Mouse (Mus musculus): ENCODE results near the gene Prrx2. TPM values are rescaled to one million over a fixed set of nuclear protein-coding genes. Genes with fewer than 3 reads are reported as not detected.

The Prrx2 gene
- polyA plus RNA-seq, 1 experiment = 4.7 TPM

DNA sequence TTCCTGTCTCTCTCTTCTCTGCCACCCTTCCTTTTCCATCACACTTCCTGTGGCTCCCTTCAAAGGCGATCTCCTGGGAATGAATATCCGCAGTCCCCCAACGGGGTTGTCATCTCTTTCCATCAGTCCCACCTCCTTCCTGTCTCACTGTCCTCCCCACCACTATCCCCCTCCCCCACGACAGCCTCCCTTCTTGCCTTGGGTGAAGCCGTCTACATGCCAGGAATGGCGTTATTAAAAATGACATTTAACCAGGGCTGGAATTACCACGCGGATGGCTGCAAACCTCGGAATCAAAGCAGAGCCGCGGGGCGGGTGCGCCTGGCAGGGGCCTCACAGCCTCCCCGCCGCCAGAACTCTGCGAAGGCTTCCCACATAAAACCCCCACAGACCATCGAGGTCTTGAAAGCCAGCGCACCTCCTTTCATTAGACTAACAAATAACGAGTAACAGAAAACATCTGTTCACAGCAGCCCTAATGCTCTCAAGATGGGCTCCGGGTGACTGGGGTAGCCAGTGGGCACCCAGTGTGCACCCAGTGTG, 18.1 kb downstream of the Prrx2 start:
- TF ChIP-seq POLR2A (IDR thresholded peaks at IDR 0.05; ENCODE audit: low read depth, low read length) (no peak), CTCF (conservative IDR thresholded peaks at IDR 0.05; ENCODE audit: insufficient read depth, insufficient read length, low read depth, low read length) (no peak)

DNA sequence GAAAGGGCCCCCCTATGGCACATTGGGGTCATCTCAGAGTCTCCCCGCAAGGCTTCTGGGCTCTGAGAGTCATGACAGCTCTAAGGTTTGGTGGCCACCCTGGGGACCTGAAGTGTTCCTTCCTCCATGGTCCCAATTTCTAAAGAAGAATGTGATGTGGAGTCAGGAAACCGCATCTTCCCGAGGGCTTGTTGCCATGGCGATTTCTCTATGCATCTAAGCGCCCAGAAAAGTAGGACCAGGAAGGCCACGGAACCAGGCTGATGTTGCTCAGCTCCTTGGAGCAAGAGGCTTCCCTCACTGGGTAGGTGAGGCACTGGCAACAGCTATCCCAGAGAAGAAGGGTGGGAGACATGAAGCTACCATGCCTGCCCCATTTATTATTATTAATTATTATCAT, 22.3 kb downstream of the Prrx2 start:
- no peak for DNase-seq
- Histone ChIP-seq H3K27ac (ENCODE audit: insufficient read depth, low read depth, low read length) (no peak overlapping the region), H3K4me1 (ENCODE audit: control insufficient read depth, insufficient read depth, low read length) (no peaks in the 10 kb centered on the region), H3K4me3 (ENCODE audit: insufficient read depth, low read depth, low read length) (no peak overlapping the region), H3K36me3 (ENCODE audit: control insufficient read depth, insufficient read depth, low read length) (no peaks in the 10 kb centered on the region), H3K27me3 (replicated peaks; ENCODE audit: control insufficient read depth, insufficient read depth, low read length) (no peaks in the 10 kb centered on the region)
- WGBS = 83% methylated on average over 6 of the region's 6 CpGs
- no peak for TF ChIP-seq CTCF (conservative IDR thresholded peaks at IDR 0.05; ENCODE audit: insufficient read depth, insufficient read length, low read depth, low read length)
- no peak for TF ChIP-seq POLR2A (IDR thresholded peaks at IDR 0.05; ENCODE audit: low read depth, low read length)

More for the DNA sequence above, 18.1 kb downstream of the Prrx2 start:
- Histone ChIP-seq H3K4me1 (ENCODE audit: control insufficient read depth, insufficient read depth, low read length) (no peaks in the 10 kb centered on the region), H3K27me3 (replicated peaks; ENCODE audit: control insufficient read depth, insufficient read depth, low read length) (no peaks in the 10 kb centered on the region), H3K36me3 (ENCODE audit: control insufficient read depth, insufficient read depth, low read length) (no peaks in the 10 kb centered on the region), H3K4me3 (ENCODE audit: insufficient read depth, low read depth, low read length) (no peak overlapping the region), H3K27ac (ENCODE audit: insufficient read depth, low read depth, low read length) (no peak overlapping the region)
- DNase-seq = no peak
- 29% methylated on average over 20 of the region's 20 CpGs for WGBS

DNA sequence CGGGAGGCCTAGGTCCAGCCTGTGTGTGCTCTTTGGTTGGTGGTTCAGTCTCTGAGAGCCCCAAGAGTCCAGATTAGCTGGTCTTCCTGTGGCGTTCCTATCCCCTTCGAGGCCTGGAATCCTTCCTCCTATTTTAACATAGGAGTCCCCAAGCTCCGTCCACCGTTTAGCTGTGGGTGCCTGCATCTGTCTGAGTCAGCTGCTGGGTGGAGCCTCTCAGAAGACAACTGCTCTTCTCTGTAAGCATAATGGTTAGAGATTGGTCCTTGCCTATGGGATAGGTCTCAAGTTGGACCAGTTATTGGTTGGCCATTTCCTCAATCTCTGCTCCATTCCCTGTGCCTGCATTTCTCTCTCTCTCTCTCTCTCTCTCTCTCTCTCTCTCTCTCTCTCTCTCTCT, 25.0 kb downstream of the Prrx2 start:
- no peak for DNase-seq
- WGBS = 84% methylated on average over 5 of the region's 5 CpGs
- no peak overlapping the region for H3K4me3 ChIP-seq (ENCODE audit: insufficient read depth, low read depth, low read length)
- 0 out of 2 replicates have a peak, but pooled peaks cover 3% of the 10 kb centered on the region for H3K4me1 ChIP-seq (ENCODE audit: control insufficient read depth, insufficient read depth, low read length)
- H3K36me3 ChIP-seq (ENCODE audit: control insufficient read depth, insufficient read depth, low read length) = no peaks in the 10 kb centered on the region
- H3K27me3 ChIP-seq (replicated peaks; ENCODE audit: control insufficient read depth, insufficient read depth, low read length) = no peaks in the 10 kb centered on the region
- TF ChIP-seq CTCF (conservative IDR thresholded peaks at IDR 0.05; ENCODE audit: insufficient read depth, insufficient read length, low read depth, low read length) (no peak), POLR2A (IDR thresholded peaks at IDR 0.05; ENCODE audit: low read depth, low read length) (no peak)
- H3K27ac ChIP-seq (ENCODE audit: insufficient read depth, low read depth, low read length) = no peak overlapping the region

DNA sequence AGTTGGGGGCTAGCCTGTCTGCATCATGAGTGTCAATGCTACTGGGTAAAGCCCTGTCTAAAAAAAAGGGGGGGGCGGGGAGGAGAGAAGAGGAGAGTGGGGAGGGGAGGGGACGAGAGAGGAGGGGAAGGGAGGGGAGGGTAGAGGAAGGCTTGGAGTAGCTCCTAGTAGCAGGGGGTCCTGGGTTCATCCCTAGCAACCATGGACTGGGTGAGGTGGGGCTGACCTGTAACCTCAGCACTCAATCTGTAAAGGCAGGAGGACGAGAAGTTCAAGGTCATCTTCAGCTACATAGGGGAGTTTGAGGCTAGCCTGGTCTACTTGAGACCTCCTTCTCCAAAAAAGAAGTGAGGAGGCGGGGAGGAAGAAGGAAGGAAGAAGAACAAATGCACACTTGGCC, 27.3 kb downstream of the Prrx2 start:
- 68% methylated on average over 4 of the region's 4 CpGs for WGBS
- Histone ChIP-seq H3K4me3 (ENCODE audit: insufficient read depth, low read depth, low read length) (no peak overlapping the region), H3K27me3 (replicated peaks; ENCODE audit: control insufficient read depth, insufficient read depth, low read length) (no peaks in the 10 kb centered on the region), H3K27ac (ENCODE audit: insufficient read depth, low read depth, low read length) (no peak overlapping the region), H3K4me1 (ENCODE audit: control insufficient read depth, insufficient read depth, low read length) (0 out of 2 replicates have a peak, but pooled peaks cover 3% of the 10 kb centered on the region), H3K36me3 (ENCODE audit: control insufficient read depth, insufficient read depth, low read length) (no peaks in the 10 kb centered on the region)
- TF ChIP-seq POLR2A (IDR thresholded peaks at IDR 0.05; ENCODE audit: low read depth, low read length) = no peak
- no peak for DNase-seq

DNA sequence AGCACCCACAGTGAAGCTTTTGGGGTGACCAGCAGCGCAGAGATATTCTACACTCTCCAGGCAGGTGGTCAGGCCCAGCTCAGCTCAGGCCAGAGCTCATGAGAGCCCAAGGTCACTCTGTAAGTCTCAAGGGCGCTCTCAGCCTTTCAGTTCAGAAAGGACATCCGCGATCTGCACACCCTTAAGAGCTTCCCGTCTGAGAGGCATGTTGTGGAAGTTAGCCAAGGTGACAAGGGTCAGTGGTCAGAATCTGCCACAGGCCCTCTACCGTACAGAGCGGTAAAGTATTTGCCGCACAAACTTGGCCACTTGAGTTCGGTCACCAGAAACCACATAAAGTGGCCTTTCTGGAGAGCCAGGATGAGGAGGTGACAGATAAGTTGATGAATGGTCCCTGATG, 28.8 kb downstream of the Prrx2 start:
- H3K27ac ChIP-seq (ENCODE audit: insufficient read depth, low read depth, low read length) = no peak overlapping the region
- H3K4me1 ChIP-seq (ENCODE audit: control insufficient read depth, insufficient read depth, low read length) = 0 out of 2 replicates have a peak, but pooled peaks cover 3% of the 10 kb centered on the region
- WGBS = 24% methylated on average over 9 of the region's 9 CpGs
- DNase-seq = peak; percentile 76
- H3K36me3 ChIP-seq (ENCODE audit: control insufficient read depth, insufficient read depth, low read length) = no peaks in the 10 kb centered on the region
- TF ChIP-seq CTCF (conservative IDR thresholded peaks at IDR 0.05; ENCODE audit: insufficient read depth, insufficient read length, low read depth, low read length) = no peak
- no peak for TF ChIP-seq POLR2A (IDR thresholded peaks at IDR 0.05; ENCODE audit: low read depth, low read length)
- H3K4me3 ChIP-seq (ENCODE audit: insufficient read depth, low read depth, low read length) = no peak overlapping the region
- H3K27me3 ChIP-seq (replicated peaks; ENCODE audit: control insufficient read depth, insufficient read depth, low read length) = no peaks in the 10 kb centered on the region

DNA sequence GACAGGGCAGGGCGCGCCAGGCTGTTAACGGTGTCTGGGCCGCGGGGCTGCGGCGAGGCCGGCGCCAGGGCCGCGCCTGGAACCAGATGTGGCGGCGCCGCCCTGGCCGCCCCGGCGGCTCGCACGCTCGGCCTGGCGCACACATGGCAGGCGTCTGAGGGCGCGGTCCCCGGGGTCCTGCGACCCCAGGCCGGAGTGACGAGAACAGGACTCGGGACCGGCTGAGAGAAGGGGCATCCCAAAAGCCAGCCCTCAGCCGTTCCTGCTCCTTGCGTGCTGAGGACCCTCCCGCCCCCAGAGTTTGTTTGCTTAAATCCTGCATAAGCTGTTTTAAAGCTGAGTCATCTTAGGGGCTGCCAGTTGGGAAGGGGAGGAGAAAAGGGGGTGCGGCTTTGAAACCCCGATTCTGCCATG, 30.2 kb downstream of the Prrx2 start:
- H3K27me3 ChIP-seq (replicated peaks; ENCODE audit: control insufficient read depth, insufficient read depth, low read length) = no peaks in the 10 kb centered on the region
- H3K36me3 ChIP-seq (ENCODE audit: control insufficient read depth, insufficient read depth, low read length) = no peaks in the 10 kb centered on the region
- H3K4me1 ChIP-seq (ENCODE audit: control insufficient read depth, insufficient read depth, low read length) = 0 out of 2 replicates have a peak, but pooled peaks cover 3% of the 10 kb centered on the region
- 19% methylated on average over 35 of the region's 35 CpGs for WGBS
- TF ChIP-seq POLR2A (IDR thresholded peaks at IDR 0.05; ENCODE audit: low read depth, low read length) = no peak
- no peak for TF ChIP-seq CTCF (conservative IDR thresholded peaks at IDR 0.05; ENCODE audit: insufficient read depth, insufficient read length, low read depth, low read length)
- H3K27ac ChIP-seq (ENCODE audit: insufficient read depth, low read depth, low read length) = no peak overlapping the region
- H3K4me3 ChIP-seq (ENCODE audit: insufficient read depth, low read depth, low read length) = no peak overlapping the region
- peak; percentile 4 for DNase-seq

DNA sequence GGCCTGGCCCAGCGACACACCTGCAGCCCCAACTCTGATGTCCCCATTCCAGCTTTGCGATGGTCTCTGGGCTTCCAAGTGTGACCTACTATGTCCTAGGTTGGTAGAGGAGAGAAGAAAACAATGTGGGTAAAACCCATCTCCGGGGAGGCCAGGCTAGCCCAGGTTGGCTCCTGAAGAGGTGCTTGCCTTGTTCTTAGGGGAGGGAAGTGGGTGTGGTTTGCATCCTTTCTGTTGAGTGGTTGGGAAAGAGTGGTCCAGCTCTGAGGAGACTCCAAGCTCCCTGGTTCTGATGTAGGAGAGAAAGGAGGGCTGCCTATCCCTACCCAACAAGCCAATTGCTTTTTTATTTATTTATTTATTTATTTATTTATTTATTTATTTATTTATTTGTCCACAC, 30.7 kb downstream of the Prrx2 start:
- TF ChIP-seq CTCF (conservative IDR thresholded peaks at IDR 0.05; ENCODE audit: insufficient read depth, insufficient read length, low read depth, low read length) (no peak), POLR2A (IDR thresholded peaks at IDR 0.05; ENCODE audit: low read depth, low read length) (no peak)
- no peaks in the 10 kb centered on the region for H3K36me3 ChIP-seq (ENCODE audit: control insufficient read depth, insufficient read depth, low read length)
- 77% methylated on average over 3 of the region's 3 CpGs for WGBS
- H3K27me3 ChIP-seq (replicated peaks; ENCODE audit: control insufficient read depth, insufficient read depth, low read length) = no peaks in the 10 kb centered on the region
- H3K4me3 ChIP-seq (ENCODE audit: insufficient read depth, low read depth, low read length) = no peak overlapping the region
- H3K4me1 ChIP-seq (ENCODE audit: control insufficient read depth, insufficient read depth, low read length) = 0 out of 2 replicates have a peak, but pooled peaks cover 3% of the 10 kb centered on the region
- DNase-seq = no peak
- H3K27ac ChIP-seq (ENCODE audit: insufficient read depth, low read depth, low read length) = no peak overlapping the region
